Mouse (Mus musculus) lung, adult 2 months (tissue): Measurements from ENCODE around the gene Car3.

Experiments used
- CTCF ChIP-seq: fragments of 200-500 bp; IDR thresholded peaks from 2 replicates; pipeline ENCODE4 v1.5.1; 2011; ENCODE audit warnings: mild to moderate bottlenecking, low read length, control low read depth; ENCODE audit not compliant: insufficient read depth
- POLR2A ChIP-seq: fragments of 200-500 bp; IDR thresholded peaks from 2 replicates; pipeline ENCODE4 v1.6.1; 2011; ENCODE audit warnings: low read depth, mild to moderate bottlenecking, control low read depth, low read length, borderline replicate concordance; ENCODE audit errors: extremely low read depth

DNA sequence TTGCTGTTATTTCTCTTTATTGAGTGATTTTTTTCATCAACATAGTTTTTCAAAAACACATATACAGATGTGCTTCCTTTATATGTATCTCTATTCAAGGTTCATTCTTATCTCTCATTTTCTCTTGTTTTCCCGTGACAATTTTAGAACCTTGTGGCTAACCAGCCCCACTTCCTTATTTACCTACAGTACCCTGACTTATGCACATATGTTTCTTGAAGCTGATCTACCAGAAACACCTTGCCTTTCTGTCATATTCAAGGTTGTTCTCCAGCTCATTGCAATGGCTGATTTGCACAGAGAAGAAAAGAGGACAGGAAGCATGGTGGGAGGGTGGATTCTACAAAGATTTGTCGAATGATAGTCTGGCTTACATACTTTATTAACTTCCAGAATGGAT, 52.0 kb downstream of the Car3 start:
- TF ChIP-seq POLR2A (no peak), CTCF (no peak)
